Mouse (Mus musculus): Measurements from ENCODE around the gene Gm17783. TPM values are rescaled to one million over a fixed set of nuclear protein-coding genes. Genes with fewer than 3 reads are reported as not detected.

The Gm17783 gene
- polyA plus RNA-seq (2015; fragmentation: Nextera tagmentation; extraction: Ambion mirVana): not detected in 2 replicates

DNA sequence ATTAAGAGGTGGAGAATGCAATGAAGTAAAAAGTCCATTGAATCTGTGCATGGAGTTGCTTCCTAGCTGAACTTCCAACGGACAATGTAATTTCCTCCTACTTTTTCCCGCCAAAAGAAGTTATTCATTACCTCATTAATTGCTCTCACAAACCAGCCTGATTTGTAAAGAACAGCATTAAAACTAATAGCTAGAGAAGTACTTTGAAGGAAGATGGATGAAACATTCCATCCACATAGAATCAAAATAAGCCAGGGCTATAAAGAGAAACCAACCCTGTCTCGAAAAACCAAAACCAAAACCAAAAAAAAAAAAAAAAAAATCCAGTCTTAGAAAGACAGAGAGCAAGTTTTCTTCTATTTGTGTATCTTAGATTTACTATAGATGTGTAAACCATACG is at the start of gene Gm17783:
TSS of gene Gm17783 (minus strand) at position 101 of the 400 bp plus-strand sequence.
- no peaks in the 10 kb centered on the region for H3K27me3 ChIP-seq (ENCODE audit: insufficient read depth, low read length)
- ATAC-seq (no peak), DNase-seq (no peak)
- 73% methylated on average over 4 of the region's 4 CpGs for WGBS (ENCODE audit: insufficient replicate concordance)
- H3K27ac ChIP-seq (ENCODE audit: low read depth): no peak within 1 kb of the TSS
- no peaks in the 10 kb centered on the region for H3K36me3 ChIP-seq (replicated peaks; ENCODE audit: insufficient read depth, low read length)
- no peak within 1 kb of the TSS for H3K4me2 ChIP-seq (ENCODE audit: low read depth, low read length)
- TF ChIP-seq EP300 (IDR thresholded peaks at IDR 0.05; ENCODE audit: low read depth): no peak
- no peak for TF ChIP-seq CTCF (IDR thresholded peaks at IDR 0.05; ENCODE audit: low read depth)
- no peaks in the 10 kb centered on the region for H3K9me3 ChIP-seq (ENCODE audit: low read length)
- H3K9ac ChIP-seq (replicated peaks): no peak within 1 kb of the TSS
- no peaks in the 10 kb centered on the region for H3K4me1 ChIP-seq (ENCODE audit: insufficient read depth)
- no peak within 1 kb of the TSS for H3K4me3 ChIP-seq (ENCODE audit: low read depth, low read length)

DNA sequence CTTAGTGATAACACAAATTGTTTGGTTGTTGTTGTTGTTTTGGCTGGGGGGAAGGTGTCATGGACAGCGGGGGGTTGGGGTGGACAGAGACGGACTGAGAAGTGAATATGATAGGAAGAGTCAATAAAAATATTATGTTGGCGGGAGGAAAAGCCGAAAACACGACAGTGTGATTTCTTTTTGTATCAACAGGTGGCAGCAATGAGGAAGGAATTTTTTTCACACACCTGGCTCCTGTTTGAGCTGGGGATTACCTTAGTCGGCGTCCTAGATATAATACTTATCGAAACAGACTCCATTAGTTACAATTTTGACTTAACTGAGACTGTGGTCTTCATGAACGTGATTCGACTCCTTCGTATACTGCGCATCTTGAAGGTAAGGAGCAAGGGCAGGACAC is 48.0 kb upstream of the Gm17783 start:
- H3K36me3 ChIP-seq (replicated peaks; ENCODE audit: insufficient read depth, low read length): no peaks in the 10 kb centered on the region
- H3K4me1 ChIP-seq (ENCODE audit: insufficient read depth): no peaks in the 10 kb centered on the region
- WGBS (ENCODE audit: insufficient replicate concordance): 58% methylated on average over 12 of the region's 12 CpGs
- H3K4me2 ChIP-seq (ENCODE audit: low read depth, low read length): no peak overlapping the region
- H3K4me3 ChIP-seq (ENCODE audit: low read depth, low read length): no peak overlapping the region
- 0 out of 2 replicates have a peak, but pooled peaks have one; percentile 14 for TF ChIP-seq CTCF (IDR thresholded peaks at IDR 0.05; ENCODE audit: low read depth)
- TF ChIP-seq EP300 (IDR thresholded peaks at IDR 0.05; ENCODE audit: low read depth): no peak
- ATAC-seq (no peak), DNase-seq (no peak)
- H3K9ac ChIP-seq (replicated peaks): no peak overlapping the region
- no peak overlapping the region for H3K27ac ChIP-seq (ENCODE audit: low read depth)
- H3K27me3 ChIP-seq (ENCODE audit: insufficient read depth, low read length): no peaks in the 10 kb centered on the region
- H3K9me3 ChIP-seq (ENCODE audit: low read length): no peaks in the 10 kb centered on the region

DNA sequence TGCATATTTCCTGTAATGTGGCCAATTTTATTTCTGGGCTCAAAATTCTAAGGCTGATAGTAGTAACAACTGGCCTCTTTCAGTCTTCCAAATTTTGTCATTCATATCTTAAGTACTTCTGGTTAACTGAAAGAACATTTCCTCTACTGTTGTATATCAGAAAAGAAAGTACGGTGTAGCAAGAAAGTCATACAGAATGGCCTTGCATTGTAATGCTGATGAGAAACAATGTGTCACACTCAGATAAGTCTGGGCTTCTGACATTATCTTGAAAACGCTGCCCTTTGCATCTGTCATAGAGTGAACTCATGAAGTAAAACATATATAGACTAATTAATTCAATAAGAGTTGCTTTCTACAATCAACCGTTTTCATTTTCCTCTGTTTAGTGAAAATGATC is 40.5 kb upstream of the Gm17783 start:
- Histone ChIP-seq H3K9me3 (ENCODE audit: low read length) (no peaks in the 10 kb centered on the region), H3K27me3 (ENCODE audit: insufficient read depth, low read length) (no peaks in the 10 kb centered on the region), H3K4me1 (ENCODE audit: insufficient read depth) (no peaks in the 10 kb centered on the region), H3K9ac (replicated peaks) (no peak overlapping the region), H3K4me2 (ENCODE audit: low read depth, low read length) (no peak overlapping the region), H3K27ac (ENCODE audit: low read depth) (no peak overlapping the region), H3K4me3 (ENCODE audit: low read depth, low read length) (no peak overlapping the region), H3K36me3 (replicated peaks; ENCODE audit: insufficient read depth, low read length) (no peaks in the 10 kb centered on the region)
- DNase-seq (no peak), ATAC-seq (peak; percentile 64)
- WGBS (ENCODE audit: insufficient replicate concordance): 49% methylated on average over 3 of the region's 3 CpGs
- TF ChIP-seq EP300 (IDR thresholded peaks at IDR 0.05; ENCODE audit: low read depth): peak; percentile 80
- TF ChIP-seq CTCF (IDR thresholded peaks at IDR 0.05; ENCODE audit: low read depth): no peak

DNA sequence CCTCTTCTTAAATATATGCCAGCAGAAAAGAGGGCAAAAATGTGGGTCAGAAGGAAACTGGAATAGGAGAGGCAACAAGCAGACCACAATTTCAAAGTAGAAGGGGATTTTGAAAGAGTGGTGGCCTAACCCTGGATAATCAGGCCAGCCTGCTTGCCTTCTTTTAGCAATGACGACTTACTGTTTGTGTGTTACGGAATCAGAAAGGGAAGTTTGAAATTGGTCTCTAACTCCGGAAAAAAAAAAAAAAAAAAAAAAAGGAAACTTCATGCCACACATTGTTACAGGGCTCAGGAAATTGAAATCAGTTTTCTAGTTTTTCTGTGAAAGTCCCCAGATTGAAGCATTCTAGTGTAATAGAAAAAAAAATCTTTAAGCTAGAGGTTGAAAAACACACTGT is 29.9 kb upstream of the Gm17783 start:
- DNase-seq (no peak), ATAC-seq (no peak)
- H3K4me3 ChIP-seq (ENCODE audit: low read depth, low read length): no peak overlapping the region

DNA sequence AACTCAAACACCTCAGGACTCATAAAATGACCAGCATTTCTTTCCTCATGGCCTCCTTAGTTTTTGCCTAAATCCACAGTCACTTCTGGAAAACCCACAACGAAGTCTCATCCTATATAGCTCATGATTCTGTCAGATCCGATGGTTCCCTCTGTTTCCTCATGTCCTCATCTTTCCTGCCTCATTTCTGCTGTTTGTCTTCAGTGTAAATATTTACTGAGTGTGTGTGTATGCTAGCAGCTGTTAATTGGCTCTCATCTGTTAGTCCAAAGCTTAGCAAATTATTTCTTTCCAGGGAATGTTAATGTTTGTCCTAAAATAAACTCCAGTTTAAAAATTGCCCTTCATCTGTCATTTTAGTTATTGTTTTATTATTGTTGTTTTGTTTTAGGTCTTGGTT is 19.7 kb upstream of the Gm17783 start:
- Histone ChIP-seq H3K4me3 (ENCODE audit: low read depth, low read length) (no peak overlapping the region), H3K9me3 (ENCODE audit: low read length) (no peaks in the 10 kb centered on the region), H3K36me3 (replicated peaks; ENCODE audit: insufficient read depth, low read length) (no peaks in the 10 kb centered on the region), H3K4me2 (ENCODE audit: low read depth, low read length) (no peak overlapping the region), H3K9ac (replicated peaks) (no peak overlapping the region), H3K4me1 (ENCODE audit: insufficient read depth) (no peaks in the 10 kb centered on the region), H3K27me3 (ENCODE audit: insufficient read depth, low read length) (no peaks in the 10 kb centered on the region), H3K27ac (ENCODE audit: low read depth) (no peak overlapping the region)
- ATAC-seq: no peak
- no peak for DNase-seq
- WGBS (ENCODE audit: insufficient replicate concordance): 47% methylated on average over 2 of the region's 2 CpGs
- TF ChIP-seq CTCF (IDR thresholded peaks at IDR 0.05; ENCODE audit: low read depth) (no peak), EP300 (IDR thresholded peaks at IDR 0.05; ENCODE audit: low read depth) (no peak)

More for the DNA sequence above, 29.9 kb upstream of the Gm17783 start:
- Histone ChIP-seq H3K27me3 (ENCODE audit: insufficient read depth, low read length) (no peaks in the 10 kb centered on the region), H3K9ac (replicated peaks) (no peak overlapping the region), H3K4me2 (ENCODE audit: low read depth, low read length) (no peak overlapping the region), H3K36me3 (replicated peaks; ENCODE audit: insufficient read depth, low read length) (no peaks in the 10 kb centered on the region), H3K9me3 (ENCODE audit: low read length) (no peaks in the 10 kb centered on the region), H3K4me1 (ENCODE audit: insufficient read depth) (no peaks in the 10 kb centered on the region), H3K27ac (ENCODE audit: low read depth) (no peak overlapping the region)
- WGBS (ENCODE audit: insufficient replicate concordance): 28% methylated on average over 3 of the region's 3 CpGs
- TF ChIP-seq CTCF (IDR thresholded peaks at IDR 0.05; ENCODE audit: low read depth) (no peak), EP300 (IDR thresholded peaks at IDR 0.05; ENCODE audit: low read depth) (no peak)

DNA sequence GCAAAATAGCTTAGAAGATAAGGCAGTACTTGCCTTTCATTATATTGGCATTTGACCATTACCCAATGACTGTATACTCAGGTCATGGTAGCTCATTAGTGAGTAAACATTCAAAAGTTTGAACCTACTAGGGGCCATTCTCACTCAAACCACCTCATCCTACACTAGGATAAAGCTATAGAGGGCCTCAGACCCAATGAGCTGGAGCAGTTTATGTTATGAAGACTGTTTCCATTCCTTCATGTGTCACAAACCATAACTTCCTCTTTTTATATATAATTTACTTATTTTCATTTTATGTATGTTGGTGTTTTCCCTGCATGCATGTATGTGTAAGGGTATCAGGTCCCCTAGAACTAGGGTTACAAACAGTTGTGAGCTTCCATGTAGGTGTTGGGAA is 16.1 kb upstream of the Gm17783 start:
- no peak overlapping the region for H3K27ac ChIP-seq (ENCODE audit: low read depth)
- no peaks in the 10 kb centered on the region for H3K36me3 ChIP-seq (replicated peaks; ENCODE audit: insufficient read depth, low read length)
- H3K27me3 ChIP-seq (ENCODE audit: insufficient read depth, low read length): no peaks in the 10 kb centered on the region
- no peak overlapping the region for H3K4me3 ChIP-seq (ENCODE audit: low read depth, low read length)
- H3K9me3 ChIP-seq (ENCODE audit: low read length): no peaks in the 10 kb centered on the region
- TF ChIP-seq CTCF (IDR thresholded peaks at IDR 0.05; ENCODE audit: low read depth) (no peak), EP300 (IDR thresholded peaks at IDR 0.05; ENCODE audit: low read depth) (no peak)
- H3K4me2 ChIP-seq (ENCODE audit: low read depth, low read length): no peak overlapping the region
- DNase-seq (no peak), ATAC-seq (no peak)
- no peak overlapping the region for H3K9ac ChIP-seq (replicated peaks)
- no peaks in the 10 kb centered on the region for H3K4me1 ChIP-seq (ENCODE audit: insufficient read depth)

DNA sequence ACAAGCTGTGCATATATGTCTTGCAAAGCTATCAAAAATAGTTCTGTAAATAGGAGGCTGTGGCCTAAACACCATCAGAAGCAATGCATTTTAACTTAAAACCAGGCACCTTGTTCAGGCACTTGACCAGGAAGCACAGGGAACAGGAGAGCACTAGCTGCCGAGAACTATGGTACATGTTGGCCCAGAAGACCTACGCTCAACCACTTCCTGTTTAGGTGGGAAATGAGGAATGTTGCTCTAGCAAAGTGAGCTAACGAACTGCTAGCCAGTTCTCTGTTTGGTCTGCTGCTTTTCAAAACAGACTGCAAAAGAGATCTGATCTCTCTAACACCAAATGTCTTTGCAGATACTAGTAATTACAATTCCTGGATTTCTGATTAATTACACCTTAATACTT is 12.5 kb upstream of the Gm17783 start:
- DNase-seq: no peak
- Histone ChIP-seq H3K4me1 (ENCODE audit: insufficient read depth) (no peaks in the 10 kb centered on the region), H3K27ac (ENCODE audit: low read depth) (no peak overlapping the region), H3K4me3 (ENCODE audit: low read depth, low read length) (no peak overlapping the region), H3K27me3 (ENCODE audit: insufficient read depth, low read length) (no peaks in the 10 kb centered on the region), H3K4me2 (ENCODE audit: low read depth, low read length) (no peak overlapping the region), H3K9me3 (ENCODE audit: low read length) (no peaks in the 10 kb centered on the region), H3K9ac (replicated peaks) (no peak overlapping the region), H3K36me3 (replicated peaks; ENCODE audit: insufficient read depth, low read length) (no peaks in the 10 kb centered on the region)
- ATAC-seq: no peak
- TF ChIP-seq CTCF (IDR thresholded peaks at IDR 0.05; ENCODE audit: low read depth) (no peak), EP300 (IDR thresholded peaks at IDR 0.05; ENCODE audit: low read depth) (no peak)
- WGBS (ENCODE audit: insufficient replicate concordance): 21% methylated on average over 3 of the region's 3 CpGs
